Mouse (Mus musculus) midbrain, embryonic 10.5 days (tissue): ENCODE data around the gene Slc25a11. TPM values are rescaled to one million over a fixed set of nuclear protein-coding genes. Genes with fewer than 3 reads are reported as not detected.

ENCODE experiments used
- DNase-seq: peaks from one replicate; pipeline ENCODE4 v3.0.0-alpha.2; 2017; ENCODE audit warnings: low spot score
- H3K27ac ChIP-seq: fragments of 300-500 bp; sonication (generic); replicated peaks from 2 replicates; pipeline ENCODE4 v1.5.1; 2016; ENCODE audit warnings: mild to moderate bottlenecking
- H3K27me3 ChIP-seq: fragments of 300-500 bp; sonication (generic); 2 replicates; pipeline ENCODE4 v1.6.1; 2016; ENCODE audit warnings: low read depth, mild to moderate bottlenecking; ENCODE audit not compliant: poor library complexity, severe bottlenecking
- H3K36me3 ChIP-seq: fragments of 300-500 bp; sonication (generic); 2 replicates; pipeline ENCODE4 v1.6.1; 2016; ENCODE audit warnings: mild to moderate bottlenecking, moderate library complexity
- H3K4me1 ChIP-seq: fragments of 300-500 bp; sonication (generic); 2 replicates; pipeline ENCODE4 v1.6.1; 2016
- H3K4me3 ChIP-seq: fragments of 300-500 bp; sonication (generic); 2 replicates; pipeline ENCODE4 v1.5.1; 2016; ENCODE audit warnings: mild to moderate bottlenecking, moderate library complexity
- H3K9me3 ChIP-seq: fragments of 300-500 bp; sonication (generic); replicated peaks from 2 replicates; pipeline ENCODE4 v1.6.1; 2016; ENCODE audit warnings: mild to moderate bottlenecking
- WGBS: fragments of 180-500 bp; shearing (Covaris S2); methylation state at CpG from one replicate; pipeline ENCODE4 v1.1.7; 2016; 5-methylcytosine and 5-hydroxymethylcytosine counted together
- polyA plus RNA-seq: library from polyadenylated mRNA; unstranded; fragments of >200 nt; fragmentation: Nextera tagmentation; extraction: Ambion mirVana; gene quantifications from 2 replicates; pipeline ENCODE4 v1.2.1, GENCODE M21; 2016

Slc25a11 gene
- polyA plus RNA-seq, 1 experiment from 2014 or later = 142 TPM

DNA sequence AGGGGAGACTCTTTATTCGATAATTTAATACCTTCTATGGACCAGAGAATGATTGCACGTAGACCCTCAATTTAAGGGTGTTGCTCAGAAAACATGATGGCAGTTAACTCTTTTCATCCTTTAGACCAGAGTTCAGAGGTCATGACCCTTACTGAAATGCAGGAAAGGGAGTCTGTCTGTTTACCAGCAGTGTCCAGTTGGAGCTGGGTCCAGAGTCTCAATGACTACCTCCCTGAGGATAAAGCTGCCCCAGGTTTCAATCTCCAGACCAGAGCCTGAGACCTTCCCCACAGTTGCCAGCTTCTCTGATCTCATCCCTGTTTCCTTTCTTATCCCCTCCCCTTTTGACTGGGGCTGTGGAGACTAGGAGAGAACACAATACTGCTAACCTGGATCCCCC, 31.3 kb upstream of the Slc25a11 start:
- DNase-seq = no peak
- 66% methylated on average over 2 of the region's 2 CpGs for WGBS
- Histone ChIP-seq H3K9me3 (no peaks in the 10 kb centered on the region), H3K27me3 (no peaks in the 10 kb centered on the region), H3K36me3 (peaks cover 74% of the 10 kb centered on the region), H3K27ac (no peak overlapping the region), H3K4me1 (peaks cover 37% of the 10 kb centered on the region), H3K4me3 (no peak overlapping the region)

DNA sequence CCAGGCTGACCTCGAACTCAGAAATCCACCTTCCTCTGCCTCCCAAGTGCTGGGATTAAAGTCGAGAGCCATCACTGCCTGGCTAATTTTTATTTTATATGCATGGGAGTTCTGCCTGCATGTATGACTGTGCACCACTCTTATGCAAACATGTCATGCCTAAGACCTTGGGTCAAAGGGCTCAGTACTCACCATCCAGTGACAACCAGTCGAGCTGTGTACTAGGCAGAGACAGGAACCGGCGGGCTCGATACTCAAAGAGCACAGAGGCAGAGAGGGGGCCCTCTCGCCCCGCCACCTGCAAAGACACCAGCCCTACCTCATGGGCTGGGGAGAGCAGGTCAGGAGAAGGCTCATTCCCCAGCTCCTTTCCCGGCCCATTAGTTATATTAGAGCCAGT, 30.8 kb upstream of the Slc25a11 start:
- DNase-seq = no peak
- WGBS = 76% methylated on average over 9 of the region's 9 CpGs

DNA sequence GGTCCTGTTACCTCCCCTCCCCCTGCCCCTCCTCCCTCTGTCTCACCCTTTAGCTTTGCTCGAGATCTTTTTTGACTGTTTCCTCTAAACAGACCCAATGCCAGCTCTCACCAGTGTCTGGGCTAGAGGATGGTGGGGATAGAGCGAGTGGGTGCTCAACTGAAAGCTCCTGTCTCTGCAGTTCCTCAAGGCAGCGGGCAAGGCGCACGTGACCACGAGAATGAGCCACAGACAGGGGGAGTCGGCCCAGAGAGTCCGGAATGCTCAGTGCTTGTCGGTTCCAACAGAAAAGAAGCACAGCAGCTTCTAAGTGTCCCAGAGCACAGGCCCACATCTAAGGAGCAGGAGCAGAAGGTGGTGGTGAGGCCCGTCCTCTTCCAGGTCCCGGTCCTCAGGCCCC, 27.2 kb upstream of the Slc25a11 start:
- H3K4me1 ChIP-seq = peaks cover 33% of the 10 kb centered on the region
- peaks cover 65% of the 10 kb centered on the region for H3K36me3 ChIP-seq
- H3K27me3 ChIP-seq = no peaks in the 10 kb centered on the region
- no peak overlapping the region for H3K27ac ChIP-seq
- 68% methylated on average over 11 of the region's 11 CpGs for WGBS
- H3K9me3 ChIP-seq = no peaks in the 10 kb centered on the region
- no peak for DNase-seq
- H3K4me3 ChIP-seq = no peak overlapping the region

More for the DNA sequence above, 30.8 kb upstream of the Slc25a11 start:
- peaks cover 34% of the 10 kb centered on the region for H3K4me1 ChIP-seq
- no peak overlapping the region for H3K27ac ChIP-seq
- H3K27me3 ChIP-seq = no peaks in the 10 kb centered on the region
- H3K9me3 ChIP-seq = no peaks in the 10 kb centered on the region
- no peak overlapping the region for H3K4me3 ChIP-seq
- peaks cover 70% of the 10 kb centered on the region for H3K36me3 ChIP-seq

DNA sequence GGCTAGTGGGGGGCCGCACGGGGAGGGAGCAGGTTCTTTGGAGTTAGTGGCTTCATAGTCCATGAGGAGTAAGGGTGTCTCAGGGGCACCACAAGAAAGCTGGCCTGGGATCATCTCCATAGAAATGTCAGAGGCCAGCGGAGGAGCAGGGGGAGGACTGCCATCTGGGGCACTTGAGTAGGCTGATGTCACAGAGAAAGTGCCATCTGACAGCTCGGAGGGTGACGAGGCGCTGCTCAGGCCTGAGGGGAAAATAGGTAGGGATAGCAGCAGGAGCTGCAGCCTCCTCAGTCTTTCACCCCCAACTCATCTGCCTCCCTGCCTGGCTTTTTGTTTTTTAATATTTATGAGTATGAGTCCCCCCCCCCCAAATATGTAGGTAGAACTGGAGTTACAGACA, 26.7 kb upstream of the Slc25a11 start:
- Histone ChIP-seq H3K36me3 (peaks cover 60% of the 10 kb centered on the region), H3K4me1 (peaks cover 33% of the 10 kb centered on the region), H3K4me3 (no peak overlapping the region), H3K27ac (no peak overlapping the region), H3K27me3 (no peaks in the 10 kb centered on the region), H3K9me3 (no peaks in the 10 kb centered on the region)
- DNase-seq = no peak
- WGBS = 57% methylated on average over 6 of the region's 6 CpGs

DNA sequence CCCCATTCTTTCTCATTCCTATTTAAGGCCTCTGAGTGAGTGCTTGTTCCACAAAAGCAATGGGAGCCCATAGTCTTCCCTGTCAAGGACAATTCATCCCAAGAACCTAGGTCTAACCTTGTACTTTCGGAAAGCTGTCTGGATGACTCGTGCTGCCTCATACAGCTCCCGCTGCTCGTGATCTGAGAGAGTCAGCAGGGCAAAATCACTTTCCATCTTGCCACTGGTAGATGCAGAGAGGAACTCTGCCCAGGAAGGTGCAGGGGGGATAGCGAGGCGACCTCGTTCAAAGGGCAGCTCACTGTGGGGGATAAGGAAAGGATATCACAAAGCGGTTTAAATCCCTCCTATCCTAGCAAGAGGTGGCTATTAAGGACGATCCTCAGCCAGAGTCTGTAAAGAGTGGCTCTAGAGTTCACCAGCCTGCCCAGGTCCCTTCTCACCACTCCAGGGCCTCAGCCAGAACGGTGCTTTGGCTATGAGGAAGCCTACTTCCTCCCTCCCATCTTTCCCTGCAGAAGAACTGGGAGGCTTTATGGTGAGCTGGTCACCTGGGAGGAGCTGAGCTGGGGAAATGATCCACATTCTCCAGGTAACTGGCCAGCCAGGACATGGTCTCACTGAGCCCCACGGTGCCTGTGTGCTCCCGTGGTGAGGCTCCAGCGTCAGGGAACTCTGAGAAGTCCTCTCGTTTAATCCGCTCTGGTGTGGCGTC, 24.2 kb upstream of the Slc25a11 start:
- Histone ChIP-seq H3K36me3 (peaks cover 58% of the 10 kb centered on the region), H3K27ac (no peak overlapping the region), H3K4me1 (peaks cover 42% of the 10 kb centered on the region), H3K4me3 (0 out of 2 replicates have a peak overlapping the region, but pooled peaks have one; percentile 69), H3K27me3 (no peaks in the 10 kb centered on the region), H3K9me3 (no peaks in the 10 kb centered on the region)
- 82% methylated on average over 16 of the region's 16 CpGs for WGBS
- no peak for DNase-seq

DNA sequence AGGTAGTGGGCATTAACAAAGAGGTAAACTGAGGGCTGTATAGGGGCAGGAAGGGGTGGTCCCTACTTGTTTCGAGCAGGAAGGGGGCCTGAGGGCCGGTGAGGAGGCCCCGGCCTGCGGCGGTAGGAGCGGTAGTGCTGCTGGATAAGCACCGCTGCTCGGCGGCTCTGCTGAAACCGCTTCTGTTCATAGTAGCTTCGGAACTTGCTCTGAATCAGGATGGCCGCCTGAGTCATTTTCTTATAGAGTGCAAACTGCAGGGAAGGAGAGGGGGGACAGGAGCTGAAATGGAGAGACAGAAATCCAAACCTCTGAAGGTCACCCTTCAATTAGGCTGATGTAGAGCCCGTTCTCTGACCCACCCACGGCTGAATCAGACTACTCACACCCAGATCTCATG, 23.2 kb upstream of the Slc25a11 start:
- no peak for DNase-seq
- peaks cover 42% of the 10 kb centered on the region for H3K4me1 ChIP-seq
- H3K36me3 ChIP-seq = peaks cover 57% of the 10 kb centered on the region
- 50% methylated on average over 14 of the region's 14 CpGs for whole genome bisulfite sequencing
- no peaks in the 10 kb centered on the region for H3K27me3 ChIP-seq
- H3K9me3 ChIP-seq = no peaks in the 10 kb centered on the region
- peak overlapping the region; percentile 95 for H3K27ac ChIP-seq
- H3K4me3 ChIP-seq = peak overlapping the region; percentile 69

DNA sequence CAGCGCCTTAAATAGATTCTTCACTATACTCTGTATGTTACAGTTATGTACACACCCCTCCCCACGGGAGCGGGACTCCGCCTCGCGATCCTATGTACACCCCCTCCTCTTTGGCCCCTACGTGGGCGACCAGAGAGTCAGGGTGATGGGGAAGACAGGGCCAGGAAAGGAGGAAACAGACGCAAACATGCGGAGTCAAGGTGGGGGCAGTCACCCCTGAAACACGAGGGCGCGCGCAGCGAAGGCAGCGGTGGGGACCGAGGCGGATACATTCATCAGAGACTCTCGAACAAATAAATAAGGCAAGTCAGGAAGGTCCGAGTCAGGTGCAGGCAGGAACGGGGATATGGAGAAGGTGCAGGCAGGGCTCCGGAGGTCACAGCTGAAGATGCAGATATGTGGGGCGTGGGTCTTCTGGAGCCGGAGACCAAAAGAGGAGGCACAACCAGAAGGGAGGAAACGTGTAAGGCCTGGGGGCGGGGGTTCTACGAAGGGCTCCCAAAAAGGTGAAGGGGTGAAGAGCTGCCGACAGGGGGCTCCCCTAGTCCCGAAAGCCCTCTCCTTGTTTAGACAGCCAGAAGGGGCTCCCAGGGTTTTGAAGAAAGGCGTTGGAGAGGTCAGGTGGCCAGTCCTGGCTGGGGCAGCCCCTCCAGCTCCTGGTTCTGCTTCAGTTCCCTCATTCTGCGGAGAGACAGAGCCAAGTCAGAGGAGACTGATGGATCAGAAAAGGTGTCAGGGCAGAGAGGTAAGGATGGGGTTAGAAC, 22.5 kb upstream of the Slc25a11 start:
- Histone ChIP-seq H3K9me3 (no peaks in the 10 kb centered on the region), H3K36me3 (peaks cover 57% of the 10 kb centered on the region), H3K4me3 (peak overlapping the region; percentile 69), H3K27ac (peak overlapping the region; percentile 95), H3K4me1 (peaks cover 42% of the 10 kb centered on the region), H3K27me3 (no peaks in the 10 kb centered on the region)
- WGBS = under 1% methylated on average over 31 of the region's 31 CpGs
- DNase-seq = peak; percentile 83

DNA sequence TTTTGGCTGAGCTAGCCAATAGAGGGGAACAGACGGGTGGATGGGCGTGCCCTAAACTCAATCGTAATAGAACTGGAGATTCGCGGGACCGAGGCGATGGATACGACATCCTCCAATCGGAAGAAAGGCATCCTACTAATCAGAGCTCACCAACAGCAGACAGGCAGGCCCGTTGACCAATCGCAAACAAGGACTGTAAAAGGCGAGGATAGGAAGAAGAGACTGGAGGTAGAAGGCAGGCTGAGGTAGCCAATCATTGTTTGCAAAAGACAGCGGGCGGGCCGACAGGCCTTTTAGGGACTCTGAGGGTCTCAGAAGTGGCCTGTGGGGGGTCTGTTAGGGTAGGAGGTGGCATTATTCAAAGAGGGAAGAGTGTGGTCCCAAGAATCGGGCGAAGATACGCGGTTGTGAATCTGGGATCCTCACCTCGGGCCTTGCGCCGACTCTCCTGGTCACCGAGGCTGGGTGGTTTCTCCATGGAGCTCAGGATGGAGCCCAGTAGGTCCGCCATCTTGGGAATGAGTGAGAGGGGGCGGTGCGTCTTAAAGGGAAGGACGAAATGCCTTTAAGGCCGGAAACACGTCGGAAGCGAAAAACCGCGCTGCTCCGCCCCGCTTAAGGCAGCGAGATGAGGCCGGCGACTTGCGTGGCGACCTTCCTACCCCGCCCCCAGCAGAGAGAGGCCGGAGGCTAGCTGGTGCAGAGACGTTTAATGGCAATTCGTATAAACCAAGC, 21.7 kb upstream of the Slc25a11 start, which contains the start of gene Spag7:
TSS of gene Spag7 (minus strand) at position 646 of the 735 bp plus-strand sequence.
- Histone ChIP-seq H3K36me3 (peaks cover 57% of the 10 kb centered on the region), H3K4me1 (peaks cover 39% of the 10 kb centered on the region), H3K27me3 (no peaks in the 10 kb centered on the region), H3K9me3 (no peaks in the 10 kb centered on the region), H3K4me3 (peak within 1 kb of the TSS; percentile 69), H3K27ac (peak within 1 kb of the TSS; percentile 95)
- peak; percentile 95 for DNase-seq
- under 1% methylated on average over 44 of the region's 44 CpGs for WGBS

DNA sequence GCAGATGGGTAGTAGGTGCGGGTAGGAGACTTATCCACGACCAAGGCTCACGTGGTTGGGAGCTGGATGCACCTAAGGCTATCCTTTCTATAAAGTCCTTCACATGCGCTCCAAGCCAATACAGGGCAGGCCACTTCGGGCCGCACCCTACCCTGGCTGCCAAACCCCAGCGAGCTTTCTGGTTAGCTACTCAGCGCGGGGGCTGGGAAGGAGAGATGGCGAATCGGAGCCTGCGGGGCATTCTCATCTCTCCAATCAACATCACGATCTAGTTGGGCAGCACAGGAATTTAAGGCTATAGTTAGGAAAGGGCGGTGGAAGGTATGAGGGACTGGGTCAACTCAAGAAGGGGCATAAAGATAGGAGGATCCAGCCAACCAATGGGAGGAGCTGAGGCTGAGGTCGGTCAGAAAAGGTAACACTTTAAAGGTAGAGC, 21.1 kb upstream of the Slc25a11 start:
- WGBS = 1% methylated on average over 15 of the region's 15 CpGs

DNA sequence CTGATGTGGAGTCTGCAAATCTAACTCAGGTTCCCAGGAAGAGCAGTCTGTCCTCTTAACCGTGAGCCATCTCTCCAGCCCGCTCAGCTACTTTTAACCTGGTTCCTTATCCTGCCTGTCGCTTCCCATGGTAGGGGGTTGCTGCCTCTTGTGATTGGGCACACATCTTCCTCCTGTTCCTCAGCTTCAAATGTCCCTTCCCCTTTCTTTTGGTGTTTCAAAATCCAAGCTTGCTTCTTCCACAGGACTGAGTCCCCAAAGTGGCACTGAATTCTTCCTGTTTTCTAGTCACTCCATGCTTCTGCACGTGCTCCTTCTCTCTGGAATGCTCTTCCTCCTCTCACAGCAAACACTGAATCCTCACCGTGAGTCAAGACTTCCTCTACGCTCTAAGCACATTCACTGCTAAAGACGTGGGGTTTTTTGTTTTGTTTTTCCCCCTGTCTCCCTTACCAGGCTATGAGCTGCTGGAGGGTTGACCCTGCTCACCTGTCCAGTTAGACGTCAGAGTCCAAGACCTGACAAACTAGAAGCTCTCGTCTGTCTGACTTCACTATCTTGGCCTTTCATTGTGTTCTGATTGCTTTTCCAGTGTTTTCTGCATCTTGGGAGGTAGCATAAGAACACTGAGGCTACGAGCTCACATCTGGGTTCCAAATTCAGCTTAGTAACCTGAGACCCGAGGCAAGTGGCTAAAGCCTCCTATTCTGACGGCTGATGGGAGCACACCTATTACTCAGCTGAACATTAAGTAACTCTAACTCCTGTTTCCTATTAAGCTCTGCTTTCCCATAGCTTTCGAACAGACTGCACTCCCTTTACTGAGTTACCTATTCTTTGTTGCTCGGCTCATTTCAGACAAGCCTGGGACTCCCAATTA, 20.2 kb upstream of the Slc25a11 start:
- H3K4me3 ChIP-seq = peak overlapping the region; percentile 69
- WGBS = 80% methylated on average over 14 of the region's 14 CpGs
- H3K27ac ChIP-seq = peak overlapping the region; percentile 95
- no peaks in the 10 kb centered on the region for H3K27me3 ChIP-seq
- H3K9me3 ChIP-seq = no peaks in the 10 kb centered on the region
- DNase-seq = no peak
- H3K4me1 ChIP-seq = peaks cover 41% of the 10 kb centered on the region
- peaks cover 65% of the 10 kb centered on the region for H3K36me3 ChIP-seq

More for the DNA sequence above, 21.1 kb upstream of the Slc25a11 start:
- peaks cover 60% of the 10 kb centered on the region for H3K36me3 ChIP-seq
- DNase-seq = no peak
- no peaks in the 10 kb centered on the region for H3K27me3 ChIP-seq
- H3K9me3 ChIP-seq = no peaks in the 10 kb centered on the region
- peak overlapping the region; percentile 95 for H3K27ac ChIP-seq
- H3K4me1 ChIP-seq = peaks cover 41% of the 10 kb centered on the region
- H3K4me3 ChIP-seq = peak overlapping the region; percentile 69

DNA sequence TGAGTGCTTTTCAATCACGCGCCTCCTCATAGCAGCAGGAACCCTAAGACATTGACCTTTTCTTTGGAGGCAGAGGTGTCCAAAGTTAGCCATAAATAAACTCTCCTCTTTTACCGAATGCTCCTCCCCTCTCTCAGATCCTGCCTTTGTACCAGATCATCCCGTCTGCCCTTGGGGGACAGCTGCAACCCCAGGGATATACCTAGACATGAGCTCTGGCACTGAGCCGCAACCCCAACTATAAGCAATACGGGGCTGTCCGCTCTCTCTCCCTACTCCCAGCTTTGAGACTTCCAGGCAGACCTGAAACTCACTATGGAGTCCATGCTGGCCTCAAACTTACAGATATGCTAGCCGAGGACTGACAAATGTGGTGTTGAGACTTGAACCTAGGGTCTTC, 19.4 kb upstream of the Slc25a11 start:
- WGBS = 90% methylated on average over 8 of the region's 8 CpGs
- Histone ChIP-seq H3K27ac (no peak overlapping the region), H3K4me1 (peaks cover 40% of the 10 kb centered on the region), H3K27me3 (no peaks in the 10 kb centered on the region), H3K9me3 (no peaks in the 10 kb centered on the region), H3K36me3 (peaks cover 65% of the 10 kb centered on the region), H3K4me3 (no peak overlapping the region)
- no peak for DNase-seq

DNA sequence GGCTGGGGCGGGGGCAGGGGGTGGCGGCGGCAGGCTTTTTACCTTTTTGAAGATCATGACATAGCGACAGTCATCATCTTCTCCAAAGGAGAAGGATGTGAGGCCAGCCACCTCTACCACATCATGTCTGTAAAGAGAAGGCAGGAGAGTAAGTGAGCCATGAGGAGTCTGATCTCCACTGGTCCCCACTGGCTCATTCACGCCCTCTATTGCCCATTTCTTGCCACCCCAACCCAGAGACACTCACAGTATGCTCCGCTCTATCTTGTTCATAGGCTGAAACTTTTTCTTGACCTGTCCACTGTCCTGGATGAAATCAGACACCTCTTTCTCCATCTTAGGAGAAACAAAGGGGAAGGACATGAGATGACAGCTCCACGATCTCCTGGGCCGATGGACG, 17.5 kb upstream of the Slc25a11 start:
- Histone ChIP-seq H3K4me3 (no peak overlapping the region), H3K36me3 (peaks cover 77% of the 10 kb centered on the region), H3K9me3 (no peaks in the 10 kb centered on the region), H3K27me3 (no peaks in the 10 kb centered on the region), H3K27ac (no peak overlapping the region), H3K4me1 (peaks cover 21% of the 10 kb centered on the region)
- no peak for DNase-seq
- 92% methylated on average over 9 of the region's 9 CpGs for WGBS
